Mouse (Mus musculus) midbrain, embryonic 12.5 days (tissue): ENCODE results near the gene Ube2a. TPM values are rescaled to one million over a fixed set of nuclear protein-coding genes. Genes with fewer than 3 reads are reported as not detected.
A peak's percentile ranks its signal among the peaks of the same experiment; 100 is the strongest.

ENCODE experiments used
- ATAC-seq: fragments of 200-750 bp; cut with Nextera tagmentation; 2 replicates; pipeline ENCODE4 v1.8.0; 2017; ENCODE audit warnings: low read depth, moderate TSS enrichment, moderate library complexity; ENCODE audit not compliant: low FRiP score
- H3K27ac ChIP-seq: fragments of 300-500 bp; sonication (generic); replicated peaks from 2 replicates; pipeline ENCODE4 v1.5.1; 2016; ENCODE audit warnings: mild to moderate bottlenecking
- H3K27me3 ChIP-seq: fragments of 300-500 bp; sonication (generic); 2 replicates; pipeline ENCODE4 v1.6.1; 2016; ENCODE audit warnings: mild to moderate bottlenecking
- H3K36me3 ChIP-seq: fragments of 300-500 bp; sonication (generic); 2 replicates; pipeline ENCODE4 v1.6.1; 2016
- H3K4me1 ChIP-seq: fragments of 300-500 bp; sonication (generic); 2 replicates; pipeline ENCODE4 v1.6.1; 2016
- H3K4me2 ChIP-seq: fragments of 300-500 bp; sonication (generic); replicated peaks from 2 replicates; pipeline ENCODE4 v1.6.1; 2016; ENCODE audit warnings: mild to moderate bottlenecking, moderate library complexity
- H3K4me3 ChIP-seq: fragments of 300-500 bp; sonication (generic); 2 replicates; pipeline ENCODE4 v1.5.1; 2016; ENCODE audit warnings: mild to moderate bottlenecking
- H3K9ac ChIP-seq: fragments of 300-500 bp; sonication (generic); replicated peaks from 2 replicates; pipeline ENCODE4 v1.6.1; 2016; ENCODE audit warnings: mild to moderate bottlenecking, moderate library complexity
- H3K9me3 ChIP-seq: fragments of 300-500 bp; sonication (generic); 2 replicates; pipeline ENCODE4 v1.6.1; 2016; ENCODE audit warnings: mild to moderate bottlenecking
- WGBS: fragments of 180-500 bp; shearing (Covaris S2); methylation state at CpG from one replicate; pipeline ENCODE4 v1.1.7; 2016; 5-methylcytosine and 5-hydroxymethylcytosine counted together
- polyA plus RNA-seq: library from polyadenylated mRNA; unstranded; fragments of >200 nt; fragmentation: Nextera tagmentation; extraction: Ambion mirVana; gene quantifications from 2 replicates; pipeline ENCODE4 v1.2.1, GENCODE M21; 2016

Gene Ube2a
- polyA plus RNA-seq: 110 TPM in 2 replicates

DNA sequence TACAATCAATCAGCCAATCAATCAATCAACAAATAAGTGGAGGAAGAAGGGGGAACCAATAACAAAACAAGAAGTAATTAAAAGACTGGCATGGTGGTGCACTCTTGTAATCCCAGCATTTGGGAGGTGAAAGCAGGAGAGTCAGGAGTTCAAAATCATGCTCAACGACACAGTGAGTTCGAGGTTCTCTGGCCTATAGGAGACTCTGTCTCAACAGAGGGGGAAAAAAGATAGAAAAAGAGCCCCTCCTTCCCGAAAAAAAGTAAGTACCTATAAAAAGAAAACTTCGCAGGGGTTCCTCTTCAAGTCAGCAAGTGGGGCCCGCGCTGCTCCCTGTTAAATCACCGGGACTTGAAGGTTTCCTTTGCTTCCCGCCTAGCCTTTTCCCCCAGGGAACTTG lies at the start of gene Ube2a, which contains the start of gene C330007P06Rik:
Gene Ube2a, plus strand, starts transcription at position 136 of the 400 bp plus-strand sequence.
Gene C330007P06Rik, minus strand, starts transcription at position 347 of the 400 bp plus-strand sequence.
- Histone ChIP-seq H3K27me3 (no peaks in the 10 kb centered on the region), H3K4me2 (peak within 1 kb of the TSS; percentile 58), H3K4me1 (peaks cover 6% of the 10 kb centered on the region; the same call in 1 of the 2 replicates), H3K9me3 (no peaks in the 10 kb centered on the region), H3K4me3 (peak within 1 kb of the TSS; percentile 68), H3K36me3 (no peaks in the 10 kb centered on the region), H3K9ac (peak within 1 kb of the TSS; percentile 76), H3K27ac (peak within 1 kb of the TSS; percentile 84)
- WGBS: 32% methylated on average over 8 of the region's 8 CpGs
- peak; percentile 8; the same call in 1 of the 2 replicates for ATAC-seq

GRCm38 (mm10) chrX:36823932-36824711 lies 49.6 kb upstream of the Ube2a start:
- no peak for ATAC-seq
- Histone ChIP-seq H3K27me3 (no peaks in the 10 kb centered on the region), H3K36me3 (no peaks in the 10 kb centered on the region), H3K9me3 (no peaks in the 10 kb centered on the region), H3K4me1 (no peaks in the 10 kb centered on the region), H3K9ac (no peak overlapping the region), H3K4me3 (no peak overlapping the region), H3K27ac (no peak overlapping the region), H3K4me2 (no peak overlapping the region)
- 84% methylated on average over 10 of the region's 10 CpGs for WGBS

DNA sequence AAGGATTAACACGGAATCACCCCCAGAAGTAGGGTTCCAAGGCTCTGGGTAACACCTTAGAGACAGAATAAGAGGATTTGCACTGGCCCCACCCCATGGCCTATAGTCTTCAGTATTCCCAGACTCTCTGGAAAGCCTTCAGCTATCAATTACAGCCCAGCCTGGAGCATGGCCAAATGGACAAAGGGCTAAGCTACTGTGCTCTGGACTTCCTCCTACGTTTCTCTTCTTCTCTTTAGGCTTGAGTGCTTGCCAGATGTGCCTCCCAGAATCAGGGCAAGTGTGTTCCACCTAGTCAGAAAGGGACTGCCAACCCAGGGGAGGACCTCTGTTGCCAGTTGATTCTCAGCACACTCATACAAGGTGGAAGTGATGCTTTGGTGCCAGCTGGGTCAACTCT lies 48.7 kb upstream of the Ube2a start:
- 57% methylated on average over 2 of the region's 2 CpGs for WGBS
- H3K27ac ChIP-seq: no peak overlapping the region

DNA sequence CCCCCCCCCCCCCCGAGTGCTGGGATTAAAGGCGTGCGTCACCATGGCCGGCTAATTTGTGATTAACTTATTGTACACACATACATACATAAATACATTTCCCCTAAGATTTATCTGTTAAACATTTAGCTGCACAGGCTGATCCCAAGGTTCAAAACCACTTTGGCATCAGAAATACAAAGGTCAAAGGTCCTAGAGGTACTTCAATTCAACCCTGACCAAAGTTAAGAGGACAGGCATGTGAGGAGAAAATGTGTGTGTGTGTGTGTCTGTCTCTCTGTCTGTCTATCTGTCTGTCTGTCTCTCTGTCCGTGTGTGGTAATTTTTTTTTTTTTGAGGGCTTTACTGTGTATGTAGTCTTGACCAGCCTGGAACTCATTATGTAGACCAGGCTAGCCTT lies 46.8 kb upstream of the Ube2a start:
- Histone ChIP-seq H3K27me3 (no peaks in the 10 kb centered on the region), H3K4me1 (no peaks in the 10 kb centered on the region), H3K27ac (no peak overlapping the region), H3K4me3 (no peak overlapping the region), H3K36me3 (no peaks in the 10 kb centered on the region), H3K4me2 (no peak overlapping the region), H3K9me3 (no peaks in the 10 kb centered on the region), H3K9ac (no peak overlapping the region)
- WGBS: 90% methylated on average over 4 of the region's 5 CpGs
- no peak for ATAC-seq

More for the DNA sequence above, 48.7 kb upstream of the Ube2a start:
- no peak for ATAC-seq
- H3K36me3 ChIP-seq: no peaks in the 10 kb centered on the region
- no peak overlapping the region for H3K4me3 ChIP-seq
- H3K4me1 ChIP-seq: no peaks in the 10 kb centered on the region
- no peak overlapping the region for H3K9ac ChIP-seq
- no peaks in the 10 kb centered on the region for H3K9me3 ChIP-seq
- no peaks in the 10 kb centered on the region for H3K27me3 ChIP-seq
- no peak overlapping the region for H3K4me2 ChIP-seq

GRCm38 (mm10) chrX:36830271-36830670 lies 43.4 kb upstream of the Ube2a start:
- Histone ChIP-seq H3K4me1 (no peaks in the 10 kb centered on the region), H3K9ac (no peak overlapping the region), H3K9me3 (no peaks in the 10 kb centered on the region), H3K4me2 (no peak overlapping the region), H3K27me3 (no peaks in the 10 kb centered on the region), H3K4me3 (no peak overlapping the region), H3K36me3 (no peaks in the 10 kb centered on the region), H3K27ac (no peak overlapping the region)
- no peak for ATAC-seq
- 46% methylated on average over 5 of the region's 5 CpGs for WGBS

- Histone ChIP-seq H3K36me3 (no peaks in the 10 kb centered on the region), H3K4me1 (no peaks in the 10 kb centered on the region), H3K9ac (no peak overlapping the region), H3K9me3 (no peaks in the 10 kb centered on the region), H3K4me3 (no peak overlapping the region), H3K4me2 (no peak overlapping the region), H3K27me3 (no peaks in the 10 kb centered on the region), H3K27ac (no peak overlapping the region)
- ATAC-seq: no peak
- 81% methylated on average over 4 of the region's 4 CpGs for WGBS
Observed at GRCm38 (mm10) chrX:36831632-36832031, 42.1 kb upstream of the Ube2a start.

GRCm38 (mm10) chrX:36833397-36834084 lies 40.2 kb upstream of the Ube2a start:
- H3K4me1 ChIP-seq: no peaks in the 10 kb centered on the region
- no peaks in the 10 kb centered on the region for H3K9me3 ChIP-seq
- ATAC-seq: peak; percentile 47
- peak overlapping the region; percentile 63; the same call in 1 of the 2 replicates for H3K27ac ChIP-seq
- WGBS: 24% methylated on average over 19 of the region's 19 CpGs
- peak overlapping the region; percentile 30 for H3K4me3 ChIP-seq
- H3K4me2 ChIP-seq: peak overlapping the region; percentile 46
- H3K36me3 ChIP-seq: no peaks in the 10 kb centered on the region
- H3K9ac ChIP-seq: peak overlapping the region; percentile 20; the same call in 1 of the 2 replicates
- no peaks in the 10 kb centered on the region for H3K27me3 ChIP-seq

DNA sequence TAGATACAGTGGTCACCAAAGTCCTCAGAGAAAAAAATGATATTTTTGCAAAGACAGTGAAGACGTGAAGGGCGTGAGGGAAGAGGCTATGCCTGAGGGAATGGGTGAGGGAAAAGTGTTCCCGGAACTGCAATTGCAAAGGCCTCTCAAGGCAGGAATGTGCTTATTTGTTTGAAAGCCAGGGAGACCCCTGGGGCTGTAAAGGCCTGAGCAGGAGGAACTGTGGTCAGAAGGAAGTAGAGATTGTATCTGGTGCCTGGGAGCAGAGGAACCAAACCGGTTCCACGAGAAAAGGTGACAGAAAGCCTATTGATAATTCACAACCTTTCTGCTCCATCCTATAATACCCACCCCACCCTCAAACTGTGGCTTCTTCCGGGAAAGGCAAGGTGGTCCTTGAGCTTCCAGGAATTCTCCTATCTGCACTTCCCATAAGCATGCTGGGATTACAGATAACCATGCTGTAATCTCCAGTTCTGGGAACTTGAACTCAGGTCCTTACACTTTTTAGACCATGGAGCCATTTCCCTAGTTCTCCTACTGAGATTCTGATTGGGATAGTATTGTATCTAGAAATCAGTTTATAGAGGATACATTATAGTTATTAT lies 36.5 kb upstream of the Ube2a start:
- Histone ChIP-seq H3K4me3 (no peak overlapping the region), H3K36me3 (no peaks in the 10 kb centered on the region), H3K27me3 (no peaks in the 10 kb centered on the region), H3K4me1 (no peaks in the 10 kb centered on the region), H3K27ac (no peak overlapping the region), H3K4me2 (no peak overlapping the region), H3K9ac (no peak overlapping the region), H3K9me3 (no peaks in the 10 kb centered on the region)
- 73% methylated on average over 6 of the region's 6 CpGs for WGBS
- no peak for ATAC-seq

GRCm38 (mm10) chrX:36839391-36839790 lies 34.3 kb upstream of the Ube2a start:
- Histone ChIP-seq H3K27ac (no peak overlapping the region), H3K4me1 (no peaks in the 10 kb centered on the region), H3K27me3 (no peaks in the 10 kb centered on the region), H3K4me2 (no peak overlapping the region), H3K4me3 (no peak overlapping the region), H3K36me3 (no peaks in the 10 kb centered on the region), H3K9me3 (no peaks in the 10 kb centered on the region), H3K9ac (no peak overlapping the region)
- WGBS: 86% methylated on average over 7 of the region's 7 CpGs
- no peak for ATAC-seq

DNA sequence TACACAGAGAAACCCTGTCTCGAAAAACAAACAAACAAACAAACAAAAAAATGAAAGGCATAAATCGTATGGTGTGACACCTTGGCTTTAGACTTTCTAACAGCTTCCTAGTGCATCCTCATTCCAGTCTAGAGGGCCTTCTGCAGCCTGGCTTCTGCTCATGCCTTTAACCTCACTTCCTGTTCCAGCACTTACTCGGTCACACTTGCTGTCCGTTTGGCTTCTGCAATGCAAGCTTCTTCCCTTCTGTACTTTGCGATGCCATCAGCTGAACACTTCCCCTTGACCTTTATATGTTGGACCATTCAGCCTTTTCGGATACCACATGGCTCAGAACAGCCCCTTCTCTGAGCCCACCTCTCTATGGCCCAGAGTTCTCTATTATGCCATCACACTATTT lies 32.0 kb upstream of the Ube2a start:
- no peaks in the 10 kb centered on the region for H3K9me3 ChIP-seq
- no peaks in the 10 kb centered on the region for H3K27me3 ChIP-seq
- ATAC-seq: no peak
- no peak overlapping the region for H3K27ac ChIP-seq
- no peak overlapping the region for H3K4me3 ChIP-seq
- no peaks in the 10 kb centered on the region for H3K36me3 ChIP-seq
- H3K9ac ChIP-seq: no peak overlapping the region
- no peak overlapping the region for H3K4me2 ChIP-seq
- 90% methylated on average over 6 of the region's 6 CpGs for WGBS
- H3K4me1 ChIP-seq: no peaks in the 10 kb centered on the region

DNA sequence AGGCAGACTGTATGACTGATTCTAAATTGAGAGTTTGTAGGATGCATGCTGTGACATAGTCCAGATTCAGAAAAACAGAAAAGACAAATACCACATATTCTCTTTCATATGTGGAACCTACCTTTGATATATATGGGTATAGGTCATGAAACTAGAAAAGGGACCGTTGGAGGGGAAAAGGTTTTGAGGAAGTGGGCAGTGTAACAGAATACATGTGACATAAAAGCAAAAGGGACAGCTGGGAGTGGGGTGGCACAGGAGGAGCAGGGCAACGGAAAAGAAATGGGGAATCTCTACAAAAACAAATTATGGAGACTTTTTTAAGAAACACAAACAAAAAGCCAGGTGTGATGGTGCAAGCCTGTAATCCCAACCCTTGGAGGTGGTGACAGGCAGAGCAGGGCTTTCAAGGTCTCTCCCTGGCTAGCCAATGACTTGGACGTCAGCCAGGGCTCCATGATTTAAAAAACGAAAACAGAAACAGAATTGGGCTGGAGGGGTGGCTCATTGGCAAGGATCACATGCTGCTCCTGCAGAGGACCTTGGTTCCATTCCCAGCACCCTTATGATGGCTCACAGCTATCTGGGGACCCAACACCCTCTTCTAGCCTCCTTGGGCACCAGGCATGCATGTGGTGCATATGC lies 30.2 kb upstream of the Ube2a start:
- Histone ChIP-seq H3K4me2 (no peak overlapping the region), H3K27ac (no peak overlapping the region), H3K4me1 (no peaks in the 10 kb centered on the region), H3K9ac (no peak overlapping the region), H3K27me3 (no peaks in the 10 kb centered on the region), H3K9me3 (no peaks in the 10 kb centered on the region), H3K36me3 (no peaks in the 10 kb centered on the region), H3K4me3 (no peak overlapping the region)
- WGBS: 73% methylated on average over 4 of the region's 4 CpGs
- ATAC-seq: no peak
